Mouse (Mus musculus) forebrain, embryonic 14.5 days (tissue): ENCODE results near the gene Zan. TPM values are rescaled to one million over a fixed set of nuclear protein-coding genes. Genes with fewer than 3 reads are reported as not detected.
"Not testable (repeated sequence)": the region's sequence is repeated elsewhere in the genome, so short reads cannot be mapped to it uniquely, and the experiment has no call there.

Source experiments
- ATAC-seq: fragments of 200-750 bp; cut with Nextera tagmentation; 2 replicates; pipeline ENCODE4 v1.8.0; 2017; ENCODE audit warnings: mild to moderate bottlenecking, moderate library complexity
- DNase-seq: peaks from one replicate; pipeline ENCODE4 v3.0.0-alpha.2; 2015; ENCODE audit warnings: low spot score
- H3K27ac ChIP-seq: fragments of 300-500 bp; sonication (generic); 2 replicates; pipeline ENCODE4 v1.5.1; 2014; ENCODE audit warnings: low read depth, mild to moderate bottlenecking, control low read depth, low read length, moderate library complexity
- H3K27me3 ChIP-seq: fragments of 300-500 bp; sonication (generic); replicated peaks from 2 replicates; pipeline ENCODE4 v1.6.1; 2014; ENCODE audit warnings: low read length, control low read depth, mixed read lengths; ENCODE audit not compliant: control insufficient read depth, insufficient read depth
- H3K36me3 ChIP-seq: fragments of 300-500 bp; sonication (generic); 2 replicates; pipeline ENCODE4 v1.6.1; 2014; ENCODE audit warnings: low read length, control low read depth; ENCODE audit not compliant: control insufficient read depth, insufficient read depth
- H3K4me1 ChIP-seq: fragments of 300-500 bp; sonication (generic); 2 replicates; pipeline ENCODE4 v1.6.1; 2014; ENCODE audit warnings: antibody characterized with exemption, low read length, control low read depth; ENCODE audit not compliant: control insufficient read depth, insufficient read depth
- H3K4me2 ChIP-seq: fragments of 300-500 bp; sonication (generic); 2 replicates; pipeline ENCODE4 v1.6.1; 2014; ENCODE audit warnings: mild to moderate bottlenecking, control low read depth, low read length
- H3K4me3 ChIP-seq: fragments of 300-500 bp; sonication (generic); 2 replicates; pipeline ENCODE4 v1.5.1; 2014; ENCODE audit warnings: low read depth, low read length, control low read depth
- H3K9ac ChIP-seq: fragments of 300-500 bp; sonication (generic); 2 replicates; pipeline ENCODE4 v1.6.1; 2014; ENCODE audit warnings: mild to moderate bottlenecking, low read length, control low read depth, moderate library complexity
- H3K9me3 ChIP-seq: fragments of 300-500 bp; sonication (generic); replicated peaks from 2 replicates; pipeline ENCODE4 v1.6.1; 2016; ENCODE audit warnings: low read length, control low read depth, mixed read lengths; ENCODE audit not compliant: control insufficient read depth
- WGBS: fragments of 180-500 bp; shearing (Covaris S2); extraction: QIAGEN DNeasy Blood & Tissue Kit; methylation state at CpG from one replicate; pipeline ENCODE4 v1.1.7; 2014; 5-methylcytosine and 5-hydroxymethylcytosine counted together
- polyA plus RNA-seq: library from polyadenylated mRNA; unstranded; fragments of >200 nt; fragmentation: Nextera tagmentation; extraction: Ambion mirVana; gene quantifications from 2 replicates; pipeline ENCODE4 v1.2.1, GENCODE M21; 2014

Gene Zan
- polyA plus RNA-seq, 1 experiment from 2014 or later, result 0.04 TPM

DNA sequence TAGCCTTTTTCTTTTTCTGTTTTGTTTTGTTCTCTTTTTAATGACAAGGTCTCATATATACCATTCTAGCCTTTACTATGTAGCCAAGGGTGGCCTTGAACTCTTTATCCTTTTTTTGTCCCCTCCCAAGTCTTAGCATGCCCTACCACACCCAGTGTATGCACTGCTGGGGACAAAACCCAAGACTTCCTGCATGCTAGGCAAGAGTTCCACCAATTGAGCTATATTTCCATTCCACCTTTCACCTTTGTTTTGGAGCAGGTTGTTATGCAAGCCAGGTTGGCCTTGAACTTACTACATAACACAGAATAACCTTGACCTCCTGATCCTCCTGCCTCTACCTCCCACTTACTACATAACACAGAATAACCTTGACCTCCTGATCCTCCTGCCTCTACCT is 31.3 kb downstream of the Zan start:
- Histone ChIP-seq H3K36me3 (no peaks in the 10 kb centered on the region), H3K9me3 (no peaks in the 10 kb centered on the region), H3K4me2 (no peak overlapping the region), H3K9ac (no peak overlapping the region), H3K4me1 (no peaks in the 10 kb centered on the region), H3K27ac (no peak overlapping the region), H3K27me3 (no peaks in the 10 kb centered on the region), H3K4me3 (no peak overlapping the region)
- ATAC-seq (no peak), DNase-seq (no peak)

DNA sequence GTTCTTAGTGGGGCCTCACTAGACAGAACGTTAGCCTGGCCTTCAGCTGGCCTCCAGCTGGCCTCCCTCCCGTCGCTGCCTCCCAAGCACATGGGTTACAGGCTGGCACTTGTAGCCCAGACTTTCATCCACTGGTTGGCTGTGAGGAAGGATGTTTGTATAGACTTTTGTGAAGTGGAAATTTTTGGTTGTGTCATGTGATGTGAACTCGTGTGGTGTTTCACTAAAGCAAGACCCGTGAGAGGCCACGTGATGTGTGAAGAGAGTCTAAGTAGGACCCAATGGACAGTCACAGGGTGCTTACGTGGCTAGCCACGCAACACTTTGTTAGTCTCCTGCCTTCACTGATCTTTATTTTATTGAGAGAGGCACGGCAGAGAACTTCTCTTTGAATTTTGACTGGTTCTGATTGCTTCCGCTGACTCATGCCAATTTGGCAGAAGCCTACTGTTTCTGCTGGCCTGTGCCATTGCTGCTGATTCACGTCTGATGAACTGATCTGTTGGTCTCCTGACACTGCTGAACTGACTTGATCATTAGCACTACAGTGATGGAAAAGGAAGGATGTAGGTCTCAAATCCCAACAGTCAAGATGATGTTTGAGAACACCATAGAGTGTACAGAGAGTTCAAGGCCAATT is 36.5 kb downstream of the Zan start:
- Histone ChIP-seq H3K27ac (no peak overlapping the region), H3K36me3 (no peaks in the 10 kb centered on the region), H3K4me1 (no peaks in the 10 kb centered on the region), H3K9ac (no peak overlapping the region), H3K4me2 (no peak overlapping the region), H3K9me3 (no peaks in the 10 kb centered on the region), H3K4me3 (no peak overlapping the region), H3K27me3 (no peaks in the 10 kb centered on the region)
- ATAC-seq (no peak), DNase-seq (no peak)
- WGBS, result 84% methylated on average over 11 of the region's 11 CpGs

DNA sequence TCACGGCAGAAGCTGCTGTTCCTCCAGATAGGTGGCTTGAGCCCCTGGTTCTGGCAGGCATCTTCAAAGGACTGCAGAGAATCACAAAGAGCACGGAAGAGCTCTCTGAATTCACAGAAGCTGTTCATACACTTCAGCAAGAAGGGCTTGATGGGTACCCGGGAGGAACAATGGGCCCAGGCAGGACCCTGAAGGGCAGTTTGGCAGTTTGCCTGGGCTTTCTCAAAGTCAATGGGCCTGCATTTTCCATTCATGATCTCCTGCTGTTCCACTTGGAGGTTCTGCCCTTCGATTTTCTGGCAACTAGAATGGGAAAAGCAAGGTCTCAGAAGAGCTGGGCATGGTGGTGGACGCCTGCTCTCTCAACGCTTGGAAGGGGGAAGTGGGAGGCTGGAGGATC is 43.0 kb downstream of the Zan start:
- H3K36me3 ChIP-seq, result no peaks in the 10 kb centered on the region
- H3K9me3 ChIP-seq, result no peaks in the 10 kb centered on the region
- H3K4me2 ChIP-seq, result no peak overlapping the region
- no peak for ATAC-seq
- H3K9ac ChIP-seq, result no peak overlapping the region
- no peak overlapping the region for H3K27ac ChIP-seq
- peak; percentile 68 for DNase-seq
- no peaks in the 10 kb centered on the region for H3K4me1 ChIP-seq
- H3K4me3 ChIP-seq, result no peak overlapping the region
- no peaks in the 10 kb centered on the region for H3K27me3 ChIP-seq
- WGBS, result 18% methylated on average over 6 of the region's 6 CpGs

DNA sequence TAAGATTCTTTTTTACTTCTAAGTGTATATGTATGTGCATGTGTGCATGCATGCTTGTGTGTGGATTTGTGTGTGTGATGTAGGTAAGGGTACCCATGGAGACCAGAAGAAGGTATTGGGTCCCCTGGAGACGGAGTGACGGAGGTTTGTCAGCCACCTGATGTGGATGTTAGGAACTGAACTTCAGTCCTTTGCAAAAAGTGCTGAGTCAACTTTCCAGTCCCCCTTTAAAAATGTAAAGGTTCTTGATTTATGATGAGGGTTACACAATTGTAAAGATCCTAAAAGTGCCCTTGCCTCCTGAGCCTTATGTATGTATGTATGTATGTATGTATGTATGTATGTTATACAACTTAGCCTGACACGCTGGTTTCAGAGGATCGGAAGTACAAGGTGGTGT is 46.5 kb downstream of the Zan start:
- not testable (repeated sequence) for H3K27me3 ChIP-seq, H3K4me1 ChIP-seq, H3K4me3 ChIP-seq, H3K9ac ChIP-seq, DNase-seq, H3K4me2 ChIP-seq, H3K27ac ChIP-seq, ATAC-seq, H3K36me3 ChIP-seq, H3K9me3 ChIP-seq
- 87% methylated on average over 4 of the region's 4 CpGs for WGBS

DNA sequence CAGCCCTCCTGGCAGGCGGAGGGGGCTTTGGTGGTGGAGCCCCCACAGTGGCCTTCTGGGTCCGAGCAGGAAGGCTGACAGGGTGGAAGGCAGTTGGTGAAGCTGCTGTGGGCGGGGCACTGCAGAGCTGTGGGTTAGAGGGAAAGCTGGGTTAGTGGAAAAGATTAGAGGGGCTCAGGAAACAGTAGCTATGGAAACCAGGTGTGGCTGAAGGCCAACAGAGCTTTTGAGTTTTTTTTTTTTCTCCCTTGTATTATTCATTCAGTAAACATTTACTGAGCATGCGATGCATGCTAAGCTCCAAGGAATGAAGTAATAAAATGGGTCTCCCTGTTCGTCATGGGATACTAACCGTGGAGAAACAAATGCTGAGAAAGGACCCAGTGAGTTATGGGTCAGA is 51.2 kb downstream of the Zan start:
- no peaks in the 10 kb centered on the region for H3K4me1 ChIP-seq
- peak; percentile 7 for DNase-seq

DNA sequence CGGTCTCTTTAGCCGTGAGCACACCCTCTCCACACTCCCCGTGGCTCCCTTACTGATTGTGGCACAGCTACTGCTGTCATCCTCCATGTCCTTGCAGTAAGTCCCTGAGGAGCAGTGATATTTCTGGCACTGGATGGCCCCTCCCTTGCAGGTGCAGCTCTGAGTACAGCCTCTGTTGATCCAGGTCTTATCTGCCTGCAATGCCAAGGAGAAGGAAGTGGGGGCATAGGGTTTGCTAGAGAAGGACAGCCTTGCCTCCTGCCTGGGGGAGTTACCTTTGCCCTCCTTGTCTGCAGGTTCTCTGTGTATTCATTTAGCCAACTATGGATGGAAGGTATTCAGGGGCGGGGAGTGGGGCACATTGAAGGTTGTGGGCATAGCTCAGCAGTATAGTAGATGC is 57.0 kb downstream of the Zan start:
- WGBS, result 86% methylated on average over 4 of the region's 4 CpGs
- Histone ChIP-seq H3K27ac (no peak overlapping the region), H3K4me1 (no peaks in the 10 kb centered on the region), H3K27me3 (no peaks in the 10 kb centered on the region), H3K36me3 (no peaks in the 10 kb centered on the region), H3K9me3 (no peaks in the 10 kb centered on the region), H3K9ac (no peak overlapping the region), H3K4me3 (no peak overlapping the region), H3K4me2 (no peak overlapping the region)
- no peak for DNase-seq
- no peak for ATAC-seq

More for the DNA sequence above, 51.2 kb downstream of the Zan start:
- Histone ChIP-seq H3K9me3 (no peaks in the 10 kb centered on the region), H3K27ac (no peak overlapping the region), H3K4me3 (no peak overlapping the region), H3K4me2 (no peak overlapping the region), H3K9ac (no peak overlapping the region), H3K36me3 (no peaks in the 10 kb centered on the region), H3K27me3 (no peaks in the 10 kb centered on the region)
- 62% methylated on average over 6 of the region's 6 CpGs for WGBS
- no peak for ATAC-seq

DNA sequence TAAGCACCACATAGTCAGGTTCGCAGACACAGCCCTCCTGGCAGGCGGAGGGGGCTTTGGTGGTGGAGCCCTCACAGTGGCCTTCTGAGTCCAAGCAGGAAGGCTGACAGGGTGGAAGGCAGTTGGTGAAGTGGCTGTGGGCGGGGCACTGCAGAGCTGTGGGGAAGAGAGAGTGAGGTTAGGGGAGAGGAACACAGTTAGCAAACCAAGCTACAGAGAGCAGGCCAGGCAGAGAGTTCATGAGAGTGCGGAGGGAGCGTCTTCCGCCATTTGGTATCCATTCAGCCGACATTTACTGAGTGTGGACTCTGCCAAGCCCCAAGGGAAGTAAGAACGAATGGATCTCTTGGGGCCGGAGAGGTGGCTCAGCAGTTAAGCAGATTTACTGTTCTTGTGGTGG is 57.8 kb downstream of the Zan start:
- Histone ChIP-seq H3K27me3 (no peaks in the 10 kb centered on the region), H3K27ac (no peak overlapping the region), H3K9me3 (no peaks in the 10 kb centered on the region), H3K4me1 (no peaks in the 10 kb centered on the region), H3K4me2 (no peak overlapping the region), H3K9ac (no peak overlapping the region), H3K4me3 (no peak overlapping the region), H3K36me3 (no peaks in the 10 kb centered on the region)
- DNase-seq (no peak), ATAC-seq (no peak)
- WGBS, result 85% methylated on average over 9 of the region's 9 CpGs

DNA sequence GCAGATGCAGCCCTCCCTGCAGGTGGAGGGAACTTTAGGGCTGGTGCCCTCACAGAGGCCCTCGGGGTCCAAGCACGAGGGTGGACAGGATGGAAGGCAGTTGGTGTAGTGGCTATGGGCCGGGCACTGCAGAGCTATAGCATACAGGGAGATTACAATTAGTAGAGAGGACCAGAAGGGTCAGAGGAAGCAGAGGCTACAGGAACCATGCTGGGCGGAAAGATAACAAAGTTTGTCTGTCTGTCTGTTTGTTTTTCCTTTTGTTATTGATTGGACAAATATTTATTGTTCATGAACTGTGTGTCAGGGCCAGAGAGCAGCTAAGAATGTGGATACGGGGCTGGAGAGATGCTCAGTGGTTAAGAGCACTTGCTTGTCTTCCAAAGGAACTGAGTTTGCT is 62.6 kb downstream of the Zan start:
- Histone ChIP-seq H3K9ac (no peak overlapping the region), H3K36me3 (no peaks in the 10 kb centered on the region), H3K4me3 (no peak overlapping the region), H3K27me3 (no peaks in the 10 kb centered on the region), H3K27ac (no peak overlapping the region), H3K9me3 (no peaks in the 10 kb centered on the region), H3K4me2 (no peak overlapping the region), H3K4me1 (no peaks in the 10 kb centered on the region)
- no peak for DNase-seq
- no peak for ATAC-seq
- WGBS, result 64% methylated on average over 5 of the region's 5 CpGs

DNA sequence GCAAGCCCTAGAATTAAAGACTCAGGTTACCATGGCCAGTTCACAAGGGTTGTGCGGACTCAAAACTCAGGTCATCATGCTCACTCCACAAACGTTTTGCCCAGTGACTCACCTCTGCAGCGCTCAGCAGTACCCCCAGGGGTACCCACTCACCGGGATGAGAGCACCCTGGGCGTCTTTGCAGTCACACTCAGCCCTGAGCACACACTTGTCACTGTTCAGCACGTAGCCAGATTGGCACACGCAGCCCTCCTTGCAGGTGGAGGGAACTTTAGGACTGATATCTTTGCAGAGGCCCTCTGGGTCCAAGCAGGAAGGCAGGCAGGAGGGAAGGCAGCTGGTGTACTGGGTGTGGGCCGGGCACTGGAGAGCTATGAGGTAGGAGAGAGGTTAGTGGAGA is 65.6 kb downstream of the Zan start:
- Histone ChIP-seq H3K4me3 (no peak overlapping the region), H3K9me3 (no peaks in the 10 kb centered on the region), H3K4me2 (no peak overlapping the region), H3K27ac (no peak overlapping the region), H3K4me1 (no peaks in the 10 kb centered on the region), H3K27me3 (no peaks in the 10 kb centered on the region), H3K36me3 (no peaks in the 10 kb centered on the region), H3K9ac (no peak overlapping the region)
- WGBS, result 78% methylated on average over 8 of the region's 8 CpGs
- DNase-seq, result no peak
- ATAC-seq, result no peak
